Mouse (Mus musculus) cerebellum, adult 2 months (tissue): ENCODE data around the gene Nifk.

Experiments
- CTCF ChIP-seq: fragments of 200-500 bp; IDR thresholded peaks from 2 replicates; pipeline ENCODE4 v1.5.1; 2011; ENCODE audit warnings: low read depth, mild to moderate bottlenecking, control low read depth, low read length, moderate library complexity, borderline replicate concordance; ENCODE audit not compliant: insufficient read depth
- POLR2A ChIP-seq: fragments of 200-500 bp; IDR thresholded peaks from 2 replicates; pipeline ENCODE4 v1.6.1; 2011; ENCODE audit warnings: low read length, control low read depth, borderline replicate concordance; ENCODE audit not compliant: insufficient read depth

DNA sequence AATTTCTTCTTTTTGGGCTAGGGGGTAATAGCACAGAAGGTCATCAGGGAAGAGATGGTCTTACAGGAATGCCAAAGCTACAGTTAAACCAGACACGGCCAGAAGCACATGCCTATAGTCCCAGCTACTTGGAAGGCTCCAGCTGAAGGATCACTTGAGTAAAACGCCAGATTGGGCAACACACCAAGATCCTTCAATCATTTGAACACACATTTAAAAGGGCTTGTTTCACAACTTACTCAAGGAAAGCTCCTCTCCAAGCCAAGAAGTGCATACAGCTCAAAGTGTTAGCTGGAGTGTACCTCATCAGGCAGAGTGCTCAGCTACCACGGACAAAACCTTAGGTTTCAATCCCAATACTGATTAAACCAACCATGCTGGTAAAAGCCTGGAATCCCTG, 25.0 kb upstream of the Nifk start:
- TF ChIP-seq POLR2A = no peak
- TF ChIP-seq CTCF = no peak
